Mouse (Mus musculus) cortical plate, adult 2 months (tissue): ENCODE results near the gene Sh3rf3.

Experiments
- CTCF ChIP-seq: fragments of 200-500 bp; IDR thresholded peaks from 2 replicates; pipeline ENCODE4 v1.5.1; 2011; ENCODE audit warnings: mild to moderate bottlenecking, control low read depth, low read length; ENCODE audit not compliant: insufficient read depth; ENCODE audit errors: extremely low read depth
- POLR2A ChIP-seq: fragments of 200-500 bp; IDR thresholded peaks from 2 replicates; pipeline ENCODE4 v1.6.1; 2011; ENCODE audit warnings: mild to moderate bottlenecking, low read length, control low read depth; ENCODE audit not compliant: insufficient read depth; ENCODE audit errors: extremely low read depth

DNA sequence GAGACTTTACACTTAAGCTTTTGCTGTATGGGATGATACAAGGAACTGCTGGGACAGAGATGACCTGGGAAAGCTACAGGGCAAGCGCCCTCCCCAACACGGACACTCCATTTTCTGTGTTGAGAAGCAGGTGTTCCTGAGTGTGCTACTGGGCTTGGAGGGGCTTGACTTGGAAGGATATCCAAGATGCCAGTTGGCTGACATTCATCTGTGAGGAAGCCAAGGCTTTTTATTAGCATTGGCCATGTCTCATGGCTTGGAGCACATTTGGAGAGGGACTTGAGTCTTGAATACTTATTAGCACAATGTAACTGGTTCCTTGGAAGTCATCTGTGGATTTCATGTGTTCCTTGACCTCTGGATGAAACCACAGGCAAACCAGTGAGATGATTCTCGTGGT, 23.2 kb downstream of the Sh3rf3 start:
- TF ChIP-seq CTCF = no peak
- TF ChIP-seq POLR2A = no peak
